ENCODE assay signal across 8 mouse cellular contexts in genomic region chr5:150020851-150021250, GRCm38 (mm10). TPM values are rescaled to one million over a fixed set of nuclear protein-coding genes. Genes with fewer than 3 reads are reported as not detected.
DNase-seq lines count a peak whose midpoint lies in the region; ATAC-seq and TF ChIP-seq lines count a peak whose summit lies in the region.

No protein-coding gene starts in this region.

- no peaks in the 10 kb centered on the region for H3K36me3 ChIP-seq in MEL (ENCODE audit: control insufficient read depth in 1 of 2, insufficient read depth in 2 of 2, low read length in 2 of 2)
- H3K36me3 ChIP-seq in forebrain, embryonic 14.5 days (ENCODE audit: control insufficient read depth, insufficient read depth, low read length), result no peaks in the 10 kb centered on the region
- H3K36me3 ChIP-seq in hindbrain, embryonic 11.5 days (ENCODE audit: control insufficient read depth, insufficient read depth, low read length), result no peaks in the 10 kb centered on the region
- no peaks in the 10 kb centered on the region for H3K36me3 ChIP-seq in lung, embryonic 15.5 days

- no peaks in the 10 kb centered on the region for H3K9me3 ChIP-seq in MEL (replicated peaks; ENCODE audit: insufficient read depth, low read length)
- no peaks in the 10 kb centered on the region for H3K9me3 ChIP-seq in forebrain, embryonic 14.5 days (replicated peaks; ENCODE audit: control insufficient read depth, low read length)
- no peaks in the 10 kb centered on the region for H3K9me3 ChIP-seq in hindbrain, embryonic 11.5 days (ENCODE audit: control insufficient read depth, low read length)
- H3K9me3 ChIP-seq in lung, embryonic 15.5 days, result no peaks in the 10 kb centered on the region

- H3K9ac ChIP-seq in MEL (ENCODE audit: control insufficient read depth, low read depth, low read length, poor library complexity, severe bottlenecking), result no peak overlapping the region
- no peak overlapping the region for H3K9ac ChIP-seq in forebrain, embryonic 14.5 days (ENCODE audit: low read length)
- H3K9ac ChIP-seq in hindbrain, embryonic 11.5 days (ENCODE audit: low read depth, low read length), result no peak overlapping the region
- no peak overlapping the region for H3K9ac ChIP-seq in lung, embryonic 15.5 days

- peak; percentile 98 for TF ChIP-seq CTCF in MEL (IDR thresholded peaks at IDR 0.05 in 2 of 3, conservative IDR thresholded peaks at IDR 0.05 in 1 of 3; ENCODE audit: control insufficient read depth in 1 of 3, insufficient read depth in 1 of 3, low read depth in 2 of 3, low read length in 3 of 3, poor library complexity in 1 of 3, severe bottlenecking in 1 of 3)

- no peaks in the 10 kb centered on the region for H3K79me2 ChIP-seq in MEL (ENCODE audit: control insufficient read depth, insufficient read depth, low read length, poor library complexity)

- H3K4me1 ChIP-seq in MEL (ENCODE audit: control insufficient read depth in 1 of 2, insufficient read depth in 2 of 2, low read length in 2 of 2), result no peaks in the 10 kb centered on the region
- no peaks in the 10 kb centered on the region for H3K4me1 ChIP-seq in forebrain, embryonic 14.5 days (ENCODE audit: control insufficient read depth, insufficient read depth, low read length)
- no peaks in the 10 kb centered on the region for H3K4me1 ChIP-seq in hindbrain, embryonic 11.5 days (replicated peaks; ENCODE audit: control insufficient read depth, insufficient read depth, low read length)
- no peaks in the 10 kb centered on the region; the same call in 1 of the 2 replicates for H3K4me1 ChIP-seq in lung, embryonic 15.5 days

- no peak for TF ChIP-seq EP300 in MEL (IDR thresholded peaks at IDR 0.05; ENCODE audit: low read depth in 1 of 2, low read length in 2 of 2)

- no peak for TF ChIP-seq POLR2A in MEL (IDR thresholded peaks at IDR 0.05; ENCODE audit: control insufficient read depth in 1 of 2, insufficient read depth in 1 of 2, low read depth in 1 of 2, low read length in 2 of 2, poor library complexity in 1 of 2)

- no peak overlapping the region for H3K4me3 ChIP-seq in MEL (ENCODE audit: control insufficient read depth in 1 of 2, insufficient read depth in 1 of 2, low read depth in 2 of 2, low read length in 2 of 2)
- H3K4me3 ChIP-seq in forebrain, embryonic 14.5 days (ENCODE audit: low read depth, low read length), result no peak overlapping the region
- H3K4me3 ChIP-seq in hindbrain, embryonic 11.5 days (ENCODE audit: low read depth, low read length), result no peak overlapping the region
- no peak overlapping the region for H3K4me3 ChIP-seq in lung, embryonic 15.5 days

- DNase-seq in MEL (ENCODE audit: low read depth, low spot score), result peak; percentile 80
- DNase-seq in c-Kit-positive CD71-positive TER-119-positive erythroid progenitor cells, embryonic 14.5 days (ENCODE audit: low spot score), result peak; percentile 17
- DNase-seq in forebrain, embryonic 14.5 days (ENCODE audit: low spot score), result peak; percentile 92
- DNase-seq in hindbrain, embryonic 11.5 days (ENCODE audit: low spot score), result peak; percentile 91
- DNase-seq in layer of hippocampus, adult 8-10 months (ENCODE audit: low spot score in 2 of 2), result peak; percentile 48 to 84
- DNase-seq in ovary, postnatal 14 days (ENCODE audit: low spot score), result peak; percentile 83
- peak; percentile 77 for DNase-seq in thymus, postnatal 4 days

- TF ChIP-seq RAD21 in MEL (IDR thresholded peaks at IDR 0.05; ENCODE audit: low read depth, low read length), result peak; percentile 99

- no peaks in the 10 kb centered on the region for H3K27me3 ChIP-seq in MEL (ENCODE audit: control insufficient read depth in 1 of 2, insufficient read depth in 2 of 2, low read length in 2 of 2)
- H3K27me3 ChIP-seq in forebrain, embryonic 14.5 days (replicated peaks; ENCODE audit: control insufficient read depth, insufficient read depth, low read length), result no peaks in the 10 kb centered on the region
- H3K27me3 ChIP-seq in hindbrain, embryonic 11.5 days (ENCODE audit: control insufficient read depth, insufficient read depth, low read length), result no peaks in the 10 kb centered on the region
- H3K27me3 ChIP-seq in lung, embryonic 15.5 days, result no peaks in the 10 kb centered on the region

- peak; percentile 91 for ATAC-seq in forebrain, embryonic 14.5 days
- ATAC-seq in hindbrain, embryonic 11.5 days (ENCODE audit: low FRiP score), result peak; percentile 77
- ATAC-seq in lung, embryonic 15.5 days (ENCODE audit: borderline replicate concordance, extremely low read depth, low FRiP score, low TSS enrichment), result peak; percentile 57; the same call in 1 of the 2 replicates

- H3K4me2 ChIP-seq in forebrain, embryonic 14.5 days (ENCODE audit: low read length), result peak overlapping the region; percentile 13; the same call in 1 of the 2 replicates
- no peak overlapping the region for H3K4me2 ChIP-seq in hindbrain, embryonic 11.5 days (replicated peaks; ENCODE audit: low read depth, low read length)
- no peak overlapping the region for H3K4me2 ChIP-seq in lung, embryonic 15.5 days

- WGBS in forebrain, embryonic 14.5 days, result 3% methylated on average over 6 of the region's 6 CpGs
- WGBS in hindbrain, embryonic 11.5 days, result 10% methylated on average over 6 of the region's 6 CpGs
- WGBS in lung, embryonic 15.5 days, result 6% methylated on average over 6 of the region's 6 CpGs

- no peak overlapping the region for H3K27ac ChIP-seq in MEL (ENCODE audit: control insufficient read depth, low read depth, low read length)
- no peak overlapping the region for H3K27ac ChIP-seq in forebrain, embryonic 14.5 days (ENCODE audit: low read depth, low read length)
- H3K27ac ChIP-seq in hindbrain, embryonic 11.5 days (ENCODE audit: low read depth, low read length), result no peak overlapping the region
- no peak overlapping the region for H3K27ac ChIP-seq in lung, embryonic 15.5 days

TF ChIP-seq in MEL, 35 proteins besides CTCF, POLR2A, EP300 and RAD21:
- peak; percentile 79 for TF ChIP-seq ZC3H11A (IDR thresholded peaks at IDR 0.05; ENCODE audit: low read depth, low read length)
- no peak for TF ChIP-seq CHD1 (IDR thresholded peaks at IDR 0.05; ENCODE audit: low read depth, low read length)
- no peak for TF ChIP-seq TAL1 (IDR thresholded peaks at IDR 0.05; ENCODE audit: low read length)
- peak; percentile 87 for TF ChIP-seq SMC3 (IDR thresholded peaks at IDR 0.05; ENCODE audit: low read depth, low read length)
- TF ChIP-seq ZKSCAN1 (IDR thresholded peaks at IDR 0.05; ENCODE audit: low read depth, low read length), result no peak
- no peak for TF ChIP-seq MAFK (IDR thresholded peaks at IDR 0.05; ENCODE audit: borderline replicate concordance, low read depth, low read length)

RNA-seq across cellular contexts. Expression of gene Rxfp2, which starts 2.4 kb away (rescaled TPM):
- not detected in 2 replicates for total RNA-seq in MEL (2012; rRNA removed)
- polyA plus RNA-seq in MEL (2012; ENCODE audit: insufficient read depth in 1 of 2, insufficient read length in 2 of 2, low read depth in 1 of 2, low replicate concordance in 2 of 2, missing spikeins in 1 of 2), result not detected
- polyA plus RNA-seq in forebrain, embryonic 14.5 days (2014; fragmentation: Nextera tagmentation; extraction: Ambion mirVana), result 0.25 and 0.30 TPM in 2 replicates
- 0.49 and 0.50 TPM in 2 replicates for polyA plus RNA-seq in hindbrain, embryonic 11.5 days (2014; fragmentation: Nextera tagmentation; extraction: Ambion mirVana)
- total RNA-seq in layer of hippocampus, adult 8-10 months (2022), result under 1 TPM in 1 of 4 experiments, not detected in 3; 0.29 TPM
- 0.61 and 0.92 TPM in 2 replicates for polyA plus RNA-seq in lung, embryonic 15.5 days (2015; fragmentation: Nextera tagmentation; extraction: Ambion mirVana)

Comparison
In these comparisons a context has a peak if more than half of its experiments do, and no peak if none do; other contexts are left out.
1. DNase-seq: peak in every context shown above with its lines; median percentile 92 in forebrain, embryonic 14.5 days; 91 in hindbrain, embryonic 11.5 days; 83 in ovary, postnatal 14 days; 80 in MEL; 77 in thymus, postnatal 4 days; 66 in layer of hippocampus, adult 8-10 months; 17 in c-Kit-positive CD71-positive TER-119-positive erythroid progenitor cells, embryonic 14.5 days.